Mouse (Mus musculus): ENCODE measurements around the gene St6galnac1.
"Not testable (repeated sequence)": the region's sequence is repeated elsewhere in the genome, so short reads cannot be mapped to it uniquely, and the experiment has no call there.

- not testable (repeated sequence) for TF ChIP-seq CTCF (IDR thresholded peaks at IDR 0.05; ENCODE audit: control insufficient read depth, insufficient read depth, insufficient replicate concordance, low read depth, low read length); POLR2A (IDR thresholded peaks at IDR 0.05; ENCODE audit: control insufficient read depth, low read depth, low read length)
Measured at GRCm38 (mm10) chr11:116746822-116747221, 28.5 kb downstream of the St6galnac1 start.
